Mouse (Mus musculus): ENCODE results near the gene Iqch. TPM values are rescaled to one million over a fixed set of nuclear protein-coding genes. Genes with fewer than 3 reads are reported as not detected.

The Iqch gene
- polyA plus RNA-seq, 1 experiment = 0.11 TPM

DNA sequence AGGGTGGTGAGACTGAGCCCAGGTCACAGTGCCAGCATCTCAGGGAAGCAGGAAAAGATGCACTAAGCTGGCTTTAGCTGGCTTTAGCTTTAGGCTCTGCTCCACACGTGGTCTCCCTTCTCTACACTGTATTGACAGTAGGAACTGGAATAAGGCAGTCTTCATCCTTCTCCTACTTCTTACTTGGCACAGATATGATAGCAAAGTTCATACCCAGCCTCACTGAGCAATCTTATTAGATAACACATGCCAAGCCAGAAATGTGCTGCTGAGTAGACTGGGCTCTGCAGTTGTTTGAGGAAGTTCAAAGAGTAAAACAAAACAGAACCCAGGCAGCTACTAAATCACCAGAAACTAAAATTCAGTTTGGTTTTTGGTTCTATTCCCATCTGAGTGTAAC is 11.3 kb upstream of the Iqch start:
- WGBS = 26% methylated on average over 1 of the region's 1 CpGs
- H3K4me1 ChIP-seq (ENCODE audit: control insufficient read depth, insufficient read depth, low read length) = peaks cover 13% of the 10 kb centered on the region
- TF ChIP-seq CTCF (IDR thresholded peaks at IDR 0.05; ENCODE audit: insufficient read depth, low read length) = no peak
- no peak for TF ChIP-seq POLR2A (IDR thresholded peaks at IDR 0.05; ENCODE audit: borderline replicate concordance, extremely low read depth, low read depth, low read length)
- no peak for DNase-seq
- H3K4me3 ChIP-seq (replicated peaks; ENCODE audit: extremely low read depth, low read depth, low read length) = no peak overlapping the region

DNA sequence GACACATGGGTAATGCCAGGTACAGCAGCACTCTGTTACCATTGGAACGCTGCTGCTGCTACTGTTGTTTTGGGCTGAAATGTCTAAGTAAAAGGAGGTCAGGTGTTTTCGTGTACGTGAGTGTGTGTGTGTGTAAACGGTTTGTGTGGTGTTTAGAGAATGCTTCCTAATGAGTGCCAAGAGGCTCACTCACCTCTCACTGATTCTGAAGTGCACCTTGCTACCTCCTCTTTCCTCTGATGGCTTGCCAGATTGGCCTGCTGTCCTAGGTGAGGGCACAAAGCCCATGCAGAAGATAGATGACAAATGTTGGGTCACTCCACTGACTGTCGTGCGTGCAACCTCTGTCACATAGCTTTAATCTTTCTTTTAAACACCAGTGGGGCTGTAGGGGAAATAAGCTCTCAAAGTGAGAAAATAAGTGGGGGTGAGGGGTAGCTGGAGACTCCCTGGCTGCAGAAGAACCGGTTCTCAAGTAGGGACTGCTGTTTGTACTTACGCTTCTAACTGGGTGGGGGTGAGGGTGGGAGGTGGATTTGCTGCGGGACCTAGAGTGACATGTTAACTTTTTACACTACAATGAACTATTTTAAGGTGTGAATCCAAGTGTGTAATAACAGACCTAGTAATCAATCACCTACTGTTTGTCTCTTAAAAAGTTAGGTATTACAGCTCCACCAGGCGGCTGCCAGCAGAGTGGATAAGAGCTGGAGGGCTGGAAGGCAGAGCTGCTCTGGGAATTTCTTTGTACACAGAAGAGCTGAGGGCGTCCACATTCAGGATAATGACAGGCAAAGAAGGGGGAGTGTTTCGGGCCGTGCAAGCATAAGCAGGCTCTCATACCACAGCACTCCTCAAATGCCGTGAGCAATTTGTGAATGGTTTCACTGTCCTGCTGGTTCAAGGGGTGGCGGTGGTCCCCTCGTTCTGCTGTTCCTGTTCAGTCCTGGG is 10.5 kb upstream of the Iqch start:
- WGBS = 53% methylated on average over 16 of the region's 16 CpGs
- Histone ChIP-seq H3K4me3 (replicated peaks; ENCODE audit: extremely low read depth, low read depth, low read length) (no peak overlapping the region), H3K4me1 (ENCODE audit: control insufficient read depth, insufficient read depth, low read length) (peaks cover 13% of the 10 kb centered on the region)
- TF ChIP-seq CTCF (IDR thresholded peaks at IDR 0.05; ENCODE audit: insufficient read depth, low read length) (no peak), POLR2A (IDR thresholded peaks at IDR 0.05; ENCODE audit: borderline replicate concordance, extremely low read depth, low read depth, low read length) (no peak)
- DNase-seq = peak; percentile 38

DNA sequence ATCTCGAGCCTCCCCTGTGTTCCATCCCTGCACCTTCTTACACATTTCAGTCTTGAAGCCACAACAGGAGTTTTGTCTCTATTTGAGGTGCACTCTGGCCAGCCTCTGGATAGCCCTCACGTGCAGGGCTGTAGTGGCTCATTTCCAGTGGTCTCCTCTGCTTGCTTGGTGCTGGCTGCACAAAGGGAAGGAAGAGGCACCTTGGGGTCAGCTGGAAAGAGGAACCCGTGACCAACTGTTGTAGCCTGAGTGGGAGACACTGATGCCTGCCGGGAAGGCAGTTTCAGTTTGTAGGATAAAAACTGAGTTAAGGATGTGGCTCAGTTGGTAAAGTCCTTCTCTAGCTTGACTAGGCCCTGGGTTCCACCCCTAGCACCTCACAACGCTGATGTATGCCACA is 9.7 kb upstream of the Iqch start:
- TF ChIP-seq CTCF (IDR thresholded peaks at IDR 0.05; ENCODE audit: insufficient read depth, low read length) (no peak), POLR2A (IDR thresholded peaks at IDR 0.05; ENCODE audit: borderline replicate concordance, extremely low read depth, low read depth, low read length) (no peak)
- peaks cover 13% of the 10 kb centered on the region for H3K4me1 ChIP-seq (ENCODE audit: control insufficient read depth, insufficient read depth, low read length)
- WGBS = 45% methylated on average over 5 of the region's 5 CpGs
- no peak for DNase-seq
- H3K4me3 ChIP-seq (replicated peaks; ENCODE audit: extremely low read depth, low read depth, low read length) = no peak overlapping the region

DNA sequence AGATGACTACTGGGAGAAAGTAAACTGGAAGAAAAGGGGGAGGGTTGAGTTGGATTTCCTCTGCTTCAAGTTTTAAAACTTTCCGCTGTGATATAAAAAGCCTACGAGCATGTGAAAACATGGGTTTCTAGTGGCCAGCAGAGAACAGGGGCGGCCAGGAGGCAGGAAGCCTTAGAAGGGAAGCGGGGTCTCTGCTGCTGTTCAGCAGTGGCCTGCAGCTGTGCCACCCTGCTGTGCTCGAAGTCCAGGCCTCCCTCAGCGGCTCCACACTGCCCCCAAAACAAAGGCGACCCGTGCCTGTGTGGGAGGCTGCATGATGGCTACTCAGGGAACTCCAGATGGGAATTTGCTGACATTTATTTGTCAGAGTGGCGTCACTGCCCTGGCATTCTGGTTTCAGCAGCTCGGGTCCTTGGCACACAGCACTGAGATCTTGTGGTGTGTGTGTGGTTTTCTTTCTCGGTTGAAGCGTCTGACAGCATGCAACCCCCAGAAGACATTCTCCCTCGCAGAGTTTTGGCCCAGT is 8.6 kb upstream of the Iqch start:
- Histone ChIP-seq H3K4me1 (ENCODE audit: control insufficient read depth, insufficient read depth, low read length) (peaks cover 13% of the 10 kb centered on the region), H3K4me3 (replicated peaks; ENCODE audit: extremely low read depth, low read depth, low read length) (no peak overlapping the region)
- TF ChIP-seq POLR2A (IDR thresholded peaks at IDR 0.05; ENCODE audit: borderline replicate concordance, extremely low read depth, low read depth, low read length) (no peak), CTCF (IDR thresholded peaks at IDR 0.05; ENCODE audit: insufficient read depth, low read length) (no peak)
- whole genome bisulfite sequencing = 44% methylated on average over 13 of the region's 13 CpGs
- no peak for DNase-seq

DNA sequence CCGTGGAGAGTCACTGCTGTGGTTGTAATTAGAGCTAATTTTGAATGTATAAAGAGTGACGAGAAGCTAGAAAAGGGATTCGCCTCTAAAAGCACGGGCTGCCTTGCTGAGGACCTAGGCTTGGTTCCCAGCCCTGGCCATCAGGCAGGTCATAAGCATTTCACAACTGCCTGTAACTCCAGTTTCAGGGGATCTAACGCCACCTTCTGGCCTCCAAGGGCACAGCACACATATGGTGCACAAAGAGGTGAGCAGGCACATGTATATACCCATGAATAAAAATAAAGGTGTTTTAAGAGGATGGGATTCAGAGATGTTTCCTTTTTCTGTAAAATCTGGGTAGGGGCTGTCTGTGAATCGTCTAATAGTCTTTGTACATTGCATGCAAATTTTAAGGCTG is 7.9 kb upstream of the Iqch start:
- 88% methylated on average over 6 of the region's 6 CpGs for WGBS
- peaks cover 13% of the 10 kb centered on the region for H3K4me1 ChIP-seq (ENCODE audit: control insufficient read depth, insufficient read depth, low read length)
- no peak overlapping the region for H3K4me3 ChIP-seq (replicated peaks; ENCODE audit: extremely low read depth, low read depth, low read length)
- TF ChIP-seq POLR2A (IDR thresholded peaks at IDR 0.05; ENCODE audit: borderline replicate concordance, extremely low read depth, low read depth, low read length) (no peak), CTCF (IDR thresholded peaks at IDR 0.05; ENCODE audit: insufficient read depth, low read length) (no peak)
- DNase-seq = no peak

DNA sequence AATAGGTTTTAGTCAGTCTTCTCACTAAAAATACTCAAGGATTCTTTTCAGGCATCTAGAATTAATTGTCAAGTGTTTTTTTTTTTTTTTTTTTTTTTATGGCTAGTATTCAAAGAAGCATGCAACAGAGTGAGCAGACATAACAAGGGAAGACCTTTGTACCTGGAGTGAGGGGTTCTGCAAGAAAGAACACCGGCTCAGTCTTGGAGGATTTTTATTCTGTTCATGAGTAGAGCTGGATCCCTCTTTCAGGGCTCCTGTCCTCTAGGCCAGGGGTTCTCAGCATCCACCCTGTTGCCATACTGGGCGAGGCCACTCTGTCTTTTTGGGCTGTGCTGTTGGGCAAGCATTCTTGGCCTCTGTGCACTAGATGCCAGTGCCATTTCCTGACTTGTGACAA is 7.5 kb upstream of the Iqch start:
- Histone ChIP-seq H3K4me3 (replicated peaks; ENCODE audit: extremely low read depth, low read depth, low read length) (no peak overlapping the region), H3K4me1 (ENCODE audit: control insufficient read depth, insufficient read depth, low read length) (peaks cover 13% of the 10 kb centered on the region)
- TF ChIP-seq POLR2A (IDR thresholded peaks at IDR 0.05; ENCODE audit: borderline replicate concordance, extremely low read depth, low read depth, low read length) (no peak), CTCF (IDR thresholded peaks at IDR 0.05; ENCODE audit: insufficient read depth, low read length) (no peak)
- WGBS = 93% methylated on average over 2 of the region's 2 CpGs
- no peak for DNase-seq

DNA sequence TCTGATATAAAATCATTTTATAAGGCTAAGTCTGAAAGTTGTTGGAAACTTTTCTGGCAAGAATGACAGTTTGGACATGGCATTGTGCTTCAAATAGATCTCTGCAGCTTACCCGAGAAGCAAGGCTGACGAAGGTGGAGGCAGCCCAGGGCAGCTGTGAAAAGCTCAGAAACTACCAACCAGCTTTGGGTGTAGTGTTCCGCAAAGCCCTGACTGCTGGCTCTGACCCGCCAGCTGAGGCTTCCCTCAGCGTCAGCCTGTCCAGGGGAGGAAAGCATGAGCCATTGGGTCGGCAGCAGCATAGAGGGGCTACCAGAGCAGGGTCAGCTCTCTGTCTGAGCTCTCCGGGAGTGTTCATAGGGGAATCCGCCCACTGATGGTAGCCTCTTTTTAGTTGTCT is 7.0 kb upstream of the Iqch start:
- 84% methylated on average over 8 of the region's 8 CpGs for WGBS
- TF ChIP-seq CTCF (IDR thresholded peaks at IDR 0.05; ENCODE audit: insufficient read depth, low read length) = no peak
- H3K4me3 ChIP-seq (replicated peaks; ENCODE audit: extremely low read depth, low read depth, low read length) = no peak overlapping the region
- peaks cover 13% of the 10 kb centered on the region for H3K4me1 ChIP-seq (ENCODE audit: control insufficient read depth, insufficient read depth, low read length)
- no peak for DNase-seq

DNA sequence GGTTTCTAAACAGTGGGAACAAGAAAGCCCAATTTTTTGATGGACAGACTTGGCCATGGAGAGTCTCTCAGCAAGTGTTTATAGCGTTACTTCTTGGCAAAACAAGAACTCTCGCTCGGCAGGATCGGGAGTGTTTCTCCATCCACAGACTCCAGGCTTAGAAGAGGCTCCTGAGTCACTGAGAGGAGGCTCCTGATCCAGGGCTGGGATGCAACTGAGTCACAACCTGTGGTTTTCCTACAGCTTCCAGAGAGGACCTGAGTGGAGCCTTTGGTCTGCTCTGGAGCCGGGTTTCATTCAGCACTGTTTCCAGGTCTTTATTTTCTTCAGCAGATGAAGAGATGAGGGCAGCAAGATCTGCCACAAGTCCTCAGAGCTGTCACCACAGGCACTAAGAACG is 5.7 kb upstream of the Iqch start:
- TF ChIP-seq CTCF (IDR thresholded peaks at IDR 0.05; ENCODE audit: insufficient read depth, low read length) (no peak), POLR2A (IDR thresholded peaks at IDR 0.05; ENCODE audit: borderline replicate concordance, extremely low read depth, low read depth, low read length) (no peak)
- DNase-seq = no peak
- Histone ChIP-seq H3K4me3 (replicated peaks; ENCODE audit: extremely low read depth, low read depth, low read length) (no peak overlapping the region), H3K4me1 (ENCODE audit: control insufficient read depth, insufficient read depth, low read length) (peaks cover 8% of the 10 kb centered on the region)
- WGBS = 77% methylated on average over 6 of the region's 6 CpGs

DNA sequence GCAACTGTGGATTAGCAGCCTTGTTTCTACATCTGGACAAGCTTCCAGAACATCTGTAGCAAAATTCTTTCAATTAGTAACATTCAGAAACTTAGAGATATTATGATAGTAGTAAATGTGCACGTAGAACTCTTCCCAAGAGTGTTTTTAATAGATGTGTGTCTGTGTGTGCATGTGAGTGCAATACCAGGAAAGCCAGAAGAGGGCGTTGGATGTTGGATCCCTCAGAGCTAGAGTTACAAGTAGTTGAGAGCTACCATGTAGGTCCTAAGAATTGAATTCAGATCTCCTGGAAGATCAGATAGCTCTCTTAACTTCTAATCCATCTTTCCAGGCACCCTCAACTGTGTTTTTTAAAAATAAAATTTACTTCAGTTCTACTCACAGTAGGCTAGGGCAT is 4.3 kb upstream of the Iqch start:
- Histone ChIP-seq H3K4me1 (ENCODE audit: control insufficient read depth, insufficient read depth, low read length) (peaks cover 6% of the 10 kb centered on the region), H3K4me3 (replicated peaks; ENCODE audit: extremely low read depth, low read depth, low read length) (no peak overlapping the region)
- TF ChIP-seq POLR2A (IDR thresholded peaks at IDR 0.05; ENCODE audit: borderline replicate concordance, extremely low read depth, low read depth, low read length) (no peak), CTCF (IDR thresholded peaks at IDR 0.05; ENCODE audit: insufficient read depth, low read length) (no peak)
- 69% methylated on average over 2 of the region's 2 CpGs for WGBS
- DNase-seq = no peak

DNA sequence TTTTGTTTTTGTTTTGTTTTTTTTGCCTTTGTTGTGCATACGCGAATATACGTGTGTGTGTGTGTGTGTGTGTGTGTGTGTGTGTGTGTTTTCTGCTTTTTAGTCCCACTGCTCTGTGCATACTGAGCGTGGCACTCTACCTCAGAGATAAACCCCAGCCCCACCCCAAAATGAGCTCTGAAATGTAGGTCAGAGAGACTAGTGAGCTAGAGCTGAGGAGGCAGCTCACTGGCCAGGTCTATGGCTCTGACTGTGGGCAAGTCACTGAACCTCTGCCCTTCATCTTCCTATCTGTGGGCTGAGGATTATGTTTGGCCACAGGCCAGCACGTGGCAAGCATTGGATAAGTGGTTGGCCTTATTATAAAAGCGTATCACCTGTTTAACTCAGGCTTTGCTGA is 1.6 kb upstream of the Iqch start:
- 44% methylated on average over 6 of the region's 6 CpGs for WGBS
- no peak for TF ChIP-seq CTCF (IDR thresholded peaks at IDR 0.05; ENCODE audit: insufficient read depth, low read length)
- no peak for TF ChIP-seq POLR2A (IDR thresholded peaks at IDR 0.05; ENCODE audit: borderline replicate concordance, extremely low read depth, low read depth, low read length)
- Histone ChIP-seq H3K4me1 (ENCODE audit: control insufficient read depth, insufficient read depth, low read length) (peaks cover 3% of the 10 kb centered on the region), H3K4me3 (replicated peaks; ENCODE audit: extremely low read depth, low read depth, low read length) (no peak overlapping the region)
- DNase-seq = no peak

Data from lung, adult 2 months (tissue).